Mouse (Mus musculus) midbrain, embryonic 16.5 days (tissue): ENCODE results near the gene Dpysl5. TPM values are rescaled to one million over a fixed set of nuclear protein-coding genes. Genes with fewer than 3 reads are reported as not detected.

Experiments used
- ATAC-seq: fragments of 200-750 bp; cut with Nextera tagmentation; 2 replicates; pipeline ENCODE4 v1.8.0; 2017; ENCODE audit warnings: moderate TSS enrichment
- H3K27ac ChIP-seq: fragments of 300-500 bp; sonication (generic); 2 replicates; pipeline ENCODE4 v1.5.1; 2014; ENCODE audit warnings: mild to moderate bottlenecking, low read length, mixed read lengths
- H3K27me3 ChIP-seq: fragments of 300-500 bp; sonication (generic); 2 replicates; pipeline ENCODE4 v1.6.1; 2014; ENCODE audit warnings: low read depth, low read length, mixed read lengths; ENCODE audit not compliant: control insufficient read depth, insufficient read depth
- H3K36me3 ChIP-seq: fragments of 300-500 bp; sonication (generic); 2 replicates; pipeline ENCODE4 v1.6.1; 2014; ENCODE audit warnings: mild to moderate bottlenecking, low read length, moderate library complexity, mixed read lengths; ENCODE audit not compliant: control insufficient read depth, insufficient read depth
- H3K4me1 ChIP-seq: fragments of 300-500 bp; sonication (generic); 2 replicates; pipeline ENCODE4 v1.6.1; 2014; ENCODE audit warnings: mild to moderate bottlenecking, low read length, mixed read lengths; ENCODE audit not compliant: control insufficient read depth, insufficient read depth
- H3K4me2 ChIP-seq: fragments of 300-500 bp; sonication (generic); 2 replicates; pipeline ENCODE4 v1.6.1; 2014; ENCODE audit warnings: mild to moderate bottlenecking, low read length, mixed read lengths
- H3K4me3 ChIP-seq: fragments of 300-500 bp; sonication (generic); 2 replicates; pipeline ENCODE4 v1.5.1; 2014; ENCODE audit warnings: low read depth, mild to moderate bottlenecking, low read length, moderate library complexity, mixed read lengths
- H3K9ac ChIP-seq: fragments of 300-500 bp; sonication (generic); 2 replicates; pipeline ENCODE4 v1.6.1; 2014; ENCODE audit warnings: low read depth, low read length, mixed read lengths
- H3K9me3 ChIP-seq: fragments of 300-500 bp; sonication (generic); replicated peaks from 2 replicates; pipeline ENCODE4 v1.6.1; 2014; ENCODE audit warnings: mild to moderate bottlenecking, low read length, mixed read lengths; ENCODE audit not compliant: control insufficient read depth, poor library complexity, severe bottlenecking
- WGBS: fragments of 180-500 bp; shearing (Covaris S2); extraction: QIAGEN DNeasy Blood & Tissue Kit; methylation state at CpG from one replicate; pipeline ENCODE4 v1.1.7; 2014; 5-methylcytosine and 5-hydroxymethylcytosine counted together
- polyA plus RNA-seq: library from polyadenylated mRNA; unstranded; fragments of >200 nt; fragmentation: Nextera tagmentation; extraction: Ambion mirVana; gene quantifications from 2 replicates; pipeline ENCODE4 v1.2.1, GENCODE M21; 2015

Gene Dpysl5
- polyA plus RNA-seq, 1 experiment from 2014 or later: 306 TPM

DNA sequence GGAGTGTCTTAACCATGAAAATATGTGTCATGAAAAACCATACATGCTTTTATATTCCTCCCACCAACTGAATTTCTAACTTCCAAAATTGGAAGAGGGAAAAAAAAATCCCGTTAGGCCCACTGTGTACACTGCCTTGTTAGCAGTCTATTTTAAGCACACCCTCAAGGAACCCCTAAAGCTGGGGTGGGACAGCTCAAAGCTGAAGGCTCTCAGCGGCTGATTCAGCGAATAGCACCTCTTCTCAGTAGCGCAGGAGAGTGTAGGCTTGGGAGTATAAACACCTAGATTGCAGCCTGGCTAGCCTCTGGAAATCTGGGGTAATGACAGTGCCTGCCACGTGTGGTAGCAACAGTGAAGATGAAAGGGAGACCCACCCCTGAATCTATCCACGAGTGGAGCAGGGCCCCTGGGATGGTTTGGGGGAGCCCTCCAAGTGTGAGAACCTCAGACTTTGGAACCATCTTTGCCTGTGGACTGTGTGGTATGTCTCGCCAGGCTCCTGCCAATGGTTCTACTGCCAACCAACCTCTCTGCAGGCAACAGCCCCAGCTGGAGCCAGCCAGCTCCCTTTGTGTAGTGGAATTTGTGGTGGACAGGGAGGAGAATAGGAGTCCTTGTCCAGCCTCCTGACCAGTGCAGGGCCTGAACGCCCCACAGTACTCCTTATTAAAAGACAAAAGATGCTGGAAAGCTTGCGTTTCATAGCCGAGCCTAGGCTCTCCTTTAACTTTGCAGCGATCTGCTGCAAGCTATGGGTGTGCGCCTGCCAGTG lies 54.4 kb downstream of the Dpysl5 start:
- 63% methylated on average over 12 of the region's 12 CpGs for WGBS

GRCm38 (mm10) chr5:30768082-30768481 lies 56.7 kb downstream of the Dpysl5 start:
- H3K4me3 ChIP-seq: no peak overlapping the region
- ATAC-seq: no peak
- 49% methylated on average over 4 of the region's 4 CpGs for WGBS
- H3K4me2 ChIP-seq: no peak overlapping the region
- H3K9me3 ChIP-seq: no peaks in the 10 kb centered on the region
- H3K27me3 ChIP-seq: no peaks in the 10 kb centered on the region
- peak overlapping the region; percentile 26 for H3K27ac ChIP-seq
- H3K9ac ChIP-seq: no peak overlapping the region; the same call in 1 of the 2 replicates
- H3K36me3 ChIP-seq: no peaks in the 10 kb centered on the region
- H3K4me1 ChIP-seq: peaks cover 51% of the 10 kb centered on the region

More for the DNA sequence above, 54.4 kb downstream of the Dpysl5 start:
- Histone ChIP-seq H3K9ac (no peak overlapping the region; the same call in 1 of the 2 replicates), H3K36me3 (no peaks in the 10 kb centered on the region), H3K4me2 (no peak overlapping the region), H3K4me3 (no peak overlapping the region), H3K4me1 (peaks cover 59% of the 10 kb centered on the region), H3K27ac (peak overlapping the region; percentile 60), H3K9me3 (no peaks in the 10 kb centered on the region), H3K27me3 (no peaks in the 10 kb centered on the region)
- ATAC-seq: no peak

DNA sequence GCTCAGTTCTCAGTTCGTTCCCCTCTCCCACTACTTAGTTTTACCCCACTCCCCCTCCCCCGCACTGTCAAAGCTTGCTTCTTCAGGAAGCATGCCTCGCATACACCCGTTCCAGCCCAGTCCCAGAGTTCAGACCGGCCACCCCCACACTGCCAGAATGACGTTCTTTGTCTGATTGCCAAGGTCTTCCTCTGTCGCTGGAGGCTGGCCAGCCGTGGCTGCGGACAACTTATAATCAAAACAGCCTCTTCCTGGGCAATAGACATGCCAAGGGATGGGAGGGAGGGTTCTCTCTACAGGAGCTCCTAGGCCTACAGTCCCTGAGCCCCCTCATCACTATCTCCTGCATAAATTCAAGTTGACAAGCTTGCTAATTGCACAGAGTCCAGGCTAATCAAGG lies 57.2 kb downstream of the Dpysl5 start:
- ATAC-seq: 0 out of 2 replicates have a peak, but pooled peaks have one; percentile 19
- Histone ChIP-seq H3K27ac (0 out of 2 replicates have a peak overlapping the region, but pooled peaks have one; percentile 26), H3K4me3 (no peak overlapping the region), H3K36me3 (no peaks in the 10 kb centered on the region), H3K4me2 (no peak overlapping the region), H3K9ac (no peak overlapping the region), H3K9me3 (no peaks in the 10 kb centered on the region), H3K4me1 (peaks cover 48% of the 10 kb centered on the region), H3K27me3 (no peaks in the 10 kb centered on the region)
- WGBS: 21% methylated on average over 9 of the region's 9 CpGs

- Histone ChIP-seq H3K27ac (no peak overlapping the region), H3K9me3 (no peaks in the 10 kb centered on the region)
Observed at GRCm38 (mm10) chr5:30769075-30769474, 57.7 kb downstream of the Dpysl5 start.

GRCm38 (mm10) chr5:30774601-30775371 lies 63.4 kb downstream of the Dpysl5 start:
- H3K4me2 ChIP-seq: peak overlapping the region; percentile 47
- H3K27ac ChIP-seq: peak overlapping the region; percentile 51
- peak; percentile 83 for ATAC-seq
- WGBS: 6% methylated on average over 20 of the region's 20 CpGs
- no peaks in the 10 kb centered on the region for H3K27me3 ChIP-seq
- H3K9me3 ChIP-seq: no peaks in the 10 kb centered on the region
- peak overlapping the region; percentile 4; the same call in 1 of the 2 replicates for H3K4me3 ChIP-seq
- 0 out of 2 replicates have a peak overlapping the region, but pooled peaks have one; percentile 1 for H3K9ac ChIP-seq
- peaks cover 11% of the 10 kb centered on the region for H3K36me3 ChIP-seq
- H3K4me1 ChIP-seq: peaks cover 17% of the 10 kb centered on the region; the same call in 1 of the 2 replicates

More at GRCm38 (mm10) chr5:30769075-30769474, 57.7 kb downstream of the Dpysl5 start:
- ATAC-seq: no peak
- Histone ChIP-seq H3K4me3 (no peak overlapping the region), H3K4me2 (no peak overlapping the region), H3K36me3 (no peaks in the 10 kb centered on the region), H3K27me3 (no peaks in the 10 kb centered on the region), H3K4me1 (peaks cover 45% of the 10 kb centered on the region), H3K9ac (no peak overlapping the region)
- 70% methylated on average over 9 of the region's 9 CpGs for WGBS

DNA sequence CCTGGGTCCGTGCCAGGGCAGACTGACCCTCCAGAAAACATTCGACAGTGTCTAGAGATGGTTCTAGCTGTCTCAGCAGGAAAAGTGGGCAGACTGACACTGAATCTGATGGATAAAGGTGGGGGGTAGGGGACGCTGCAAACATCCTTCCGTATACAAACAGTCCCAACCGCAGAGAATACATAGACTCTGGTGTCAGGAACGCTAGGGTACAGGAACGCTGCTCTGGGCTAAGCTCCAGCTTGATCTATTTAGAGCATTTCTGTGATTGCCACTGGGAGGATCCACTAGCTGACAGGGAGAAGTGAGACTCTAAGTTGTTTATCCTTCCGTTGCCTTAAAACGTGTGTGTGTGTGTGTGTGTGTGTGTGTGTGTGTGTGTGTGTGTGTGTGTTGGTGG lies 69.3 kb downstream of the Dpysl5 start:
- H3K4me3 ChIP-seq: no peak overlapping the region
- no peaks in the 10 kb centered on the region for H3K27me3 ChIP-seq
- WGBS: 87% methylated on average over 9 of the region's 9 CpGs
- no peak for ATAC-seq
- no peak overlapping the region for H3K27ac ChIP-seq
- H3K9me3 ChIP-seq: no peaks in the 10 kb centered on the region
- H3K4me1 ChIP-seq: no peaks in the 10 kb centered on the region
- peaks cover 44% of the 10 kb centered on the region for H3K36me3 ChIP-seq
- H3K9ac ChIP-seq: no peak overlapping the region
- H3K4me2 ChIP-seq: no peak overlapping the region

- Histone ChIP-seq H3K27ac (no peak overlapping the region), H3K9ac (no peak overlapping the region), H3K4me2 (no peak overlapping the region), H3K9me3 (no peaks in the 10 kb centered on the region), H3K36me3 (peaks cover 48% of the 10 kb centered on the region), H3K27me3 (no peaks in the 10 kb centered on the region), H3K4me1 (no peaks in the 10 kb centered on the region), H3K4me3 (no peak overlapping the region)
- no peak for ATAC-seq
- 49% methylated on average over 3 of the region's 3 CpGs for whole genome bisulfite sequencing
Observed at GRCm38 (mm10) chr5:30781147-30781546, 69.8 kb downstream of the Dpysl5 start.

GRCm38 (mm10) chr5:30787381-30787780 lies 76.0 kb downstream of the Dpysl5 start:
- Histone ChIP-seq H3K27me3 (no peaks in the 10 kb centered on the region), H3K36me3 (peaks cover 57% of the 10 kb centered on the region), H3K4me3 (no peak overlapping the region), H3K27ac (no peak overlapping the region), H3K9me3 (no peaks in the 10 kb centered on the region), H3K4me1 (no peaks in the 10 kb centered on the region), H3K9ac (no peak overlapping the region), H3K4me2 (no peak overlapping the region)
- ATAC-seq: no peak
- WGBS: 91% methylated on average over 5 of the region's 5 CpGs

- Histone ChIP-seq H3K27ac (no peak overlapping the region), H3K4me1 (no peaks in the 10 kb centered on the region), H3K27me3 (no peaks in the 10 kb centered on the region), H3K4me2 (no peak overlapping the region), H3K36me3 (peaks cover 65% of the 10 kb centered on the region), H3K4me3 (no peak overlapping the region), H3K9me3 (no peaks in the 10 kb centered on the region), H3K9ac (no peak overlapping the region)
- 88% methylated on average over 3 of the region's 3 CpGs for WGBS
- no peak for ATAC-seq
Observed at GRCm38 (mm10) chr5:30790047-30790446, 78.7 kb downstream of the Dpysl5 start.
